Mouse (Mus musculus) neural tube, embryonic 11.5 days (tissue): ENCODE data around the gene Rrp7a. TPM values are rescaled to one million over a fixed set of nuclear protein-coding genes. Genes with fewer than 3 reads are reported as not detected.

Experiments used
- ATAC-seq: fragments of 200-750 bp; cut with Nextera tagmentation; 2 replicates; pipeline ENCODE4 v1.8.0; 2017; ENCODE audit warnings: moderate number of reproducible peaks, mild to moderate bottlenecking, moderate TSS enrichment, moderate library complexity; ENCODE audit not compliant: insufficient read depth, low FRiP score, low TSS enrichment
- DNase-seq: peaks from one replicate; pipeline ENCODE4 v3.0.0-alpha.2; 2015; ENCODE audit warnings: low spot score
- H3K27ac ChIP-seq: fragments of 300-500 bp; sonication (generic); 2 replicates; pipeline ENCODE4 v1.5.1; 2014; ENCODE audit warnings: low read depth, mild to moderate bottlenecking, low read length
- H3K27me3 ChIP-seq: fragments of 300-500 bp; sonication (generic); 2 replicates; pipeline ENCODE4 v1.6.1; 2014; ENCODE audit warnings: mild to moderate bottlenecking, low read length, mixed read lengths; ENCODE audit not compliant: control insufficient read depth, insufficient read depth
- H3K36me3 ChIP-seq: fragments of 300-500 bp; sonication (generic); 2 replicates; pipeline ENCODE4 v1.6.1; 2014; ENCODE audit warnings: mild to moderate bottlenecking, low read length, moderate library complexity, mixed read lengths; ENCODE audit not compliant: control insufficient read depth, insufficient read depth
- H3K4me1 ChIP-seq: fragments of 300-500 bp; sonication (generic); 2 replicates; pipeline ENCODE4 v1.6.1; 2014; ENCODE audit warnings: low read length, mixed read lengths; ENCODE audit not compliant: control insufficient read depth, insufficient read depth
- H3K4me2 ChIP-seq: fragments of 300-500 bp; sonication (generic); 2 replicates; pipeline ENCODE4 v1.6.1; 2014; ENCODE audit warnings: low read depth, mild to moderate bottlenecking, moderate library complexity
- H3K4me3 ChIP-seq: fragments of 300-500 bp; sonication (generic); 2 replicates; pipeline ENCODE4 v1.5.1; 2014; ENCODE audit warnings: low read depth, low read length
- H3K9ac ChIP-seq: fragments of 300-500 bp; sonication (generic); 2 replicates; pipeline ENCODE4 v1.6.1; 2014; ENCODE audit warnings: mild to moderate bottlenecking, low read length
- H3K9me3 ChIP-seq: fragments of 300-500 bp; sonication (generic); 2 replicates; pipeline ENCODE4 v1.6.1; 2016; ENCODE audit warnings: low read length; ENCODE audit not compliant: control insufficient read depth
- WGBS: fragments of 180-500 bp; shearing (Covaris S2); extraction: QIAGEN DNeasy Blood & Tissue Kit; methylation state at CpG from one replicate; pipeline ENCODE4 v1.1.7; 2014; 5-methylcytosine and 5-hydroxymethylcytosine counted together
- polyA plus RNA-seq: library from polyadenylated mRNA; unstranded; fragments of >200 nt; fragmentation: Nextera tagmentation; extraction: Ambion mirVana; gene quantifications from 2 replicates; pipeline ENCODE4 v1.2.1, GENCODE M21; 2014

The Rrp7a gene
- polyA plus RNA-seq, 1 experiment from 2014 or later, result 78.6 TPM

DNA sequence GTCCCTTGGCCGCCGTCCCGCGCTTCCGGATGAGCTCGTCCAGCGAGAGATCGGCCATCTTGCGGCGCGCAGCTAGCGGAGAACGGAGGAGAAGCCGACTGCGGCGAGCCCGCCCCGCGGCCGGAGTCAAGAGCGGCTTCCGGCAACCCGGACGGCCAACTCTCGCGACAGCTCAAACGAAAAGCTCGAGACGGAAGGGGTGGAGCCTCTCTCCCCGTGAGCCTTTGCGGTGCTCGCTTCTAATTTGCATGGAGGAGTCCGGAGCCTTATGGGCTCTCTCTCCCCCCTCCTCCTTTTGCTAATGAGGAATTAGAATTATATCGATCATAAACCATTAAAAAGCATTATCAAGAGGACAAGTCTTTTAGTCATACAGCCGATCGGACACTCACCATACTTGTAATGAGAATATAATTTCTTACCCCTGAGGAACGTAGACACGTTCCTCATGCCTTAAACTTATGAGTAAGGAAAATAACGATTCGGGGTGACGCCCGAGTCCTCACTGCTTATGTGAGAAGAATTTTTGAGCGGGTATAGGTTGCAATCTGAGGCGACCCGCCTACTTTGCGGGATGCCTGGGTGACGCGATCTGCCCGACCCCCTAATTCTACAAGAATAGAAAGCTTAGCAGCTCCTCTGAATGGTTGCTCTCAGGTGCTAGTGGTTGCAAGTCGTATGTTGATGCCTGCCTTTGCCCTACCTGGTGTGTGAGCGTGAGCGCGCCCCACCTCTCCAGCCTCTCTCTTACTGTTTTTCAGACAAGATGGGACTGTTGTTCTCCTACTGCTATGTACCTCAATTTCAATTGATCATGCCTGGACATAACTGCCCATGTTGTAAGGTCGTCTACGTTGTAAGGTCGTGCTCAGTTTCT lies 26.8 kb upstream of the Rrp7a start, which contains the start of gene Poldip3:
Gene Poldip3, minus strand, starts transcription at position 189 of the 877 bp plus-strand sequence.
- WGBS, result under 1% methylated on average over 55 of the region's 56 CpGs
- H3K36me3 ChIP-seq, result peaks cover 4% of the 10 kb centered on the region; the same call in 1 of the 2 replicates
- H3K27ac ChIP-seq, result peak within 1 kb of the TSS; percentile 89
- ATAC-seq, result peak; percentile 91
- peak within 1 kb of the TSS; percentile 89 for H3K9ac ChIP-seq
- no peaks in the 10 kb centered on the region for H3K9me3 ChIP-seq
- DNase-seq, result peak; percentile 98
- H3K4me1 ChIP-seq, result peaks cover 5% of the 10 kb centered on the region; the same call in 1 of the 2 replicates
- H3K4me3 ChIP-seq, result peak within 1 kb of the TSS; percentile 76
- H3K27me3 ChIP-seq, result no peaks in the 10 kb centered on the region
- peak within 1 kb of the TSS; percentile 90 for H3K4me2 ChIP-seq

DNA sequence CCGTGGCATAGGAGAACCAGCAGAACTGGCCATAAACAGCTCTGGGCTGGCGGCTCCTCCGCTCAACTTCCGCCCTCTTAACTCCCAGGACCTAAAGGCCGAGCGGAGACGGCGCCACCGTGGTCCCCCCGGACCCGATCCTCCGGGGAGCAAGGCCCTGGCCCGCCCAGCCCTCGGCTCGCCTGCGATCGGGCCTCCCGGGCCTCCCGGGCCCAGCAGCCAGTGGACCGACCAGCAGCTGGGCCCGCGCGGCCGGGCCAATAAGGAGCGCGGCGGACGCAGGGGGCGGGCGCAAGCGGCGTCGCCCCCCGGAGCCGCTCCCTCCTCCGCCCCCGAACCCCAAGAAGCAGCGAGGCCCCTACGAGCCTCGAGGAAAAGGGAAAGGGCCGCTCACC lies 26.2 kb upstream of the Rrp7a start:
- H3K4me3 ChIP-seq, result peak overlapping the region; percentile 76
- H3K36me3 ChIP-seq, result peaks cover 4% of the 10 kb centered on the region; the same call in 1 of the 2 replicates
- WGBS, result under 1% methylated on average over 31 of the region's 41 CpGs
- H3K9ac ChIP-seq, result peak overlapping the region; percentile 89
- no peaks in the 10 kb centered on the region for H3K9me3 ChIP-seq
- H3K27ac ChIP-seq, result peak overlapping the region; percentile 89
- H3K4me2 ChIP-seq, result peak overlapping the region; percentile 90
- H3K27me3 ChIP-seq, result no peaks in the 10 kb centered on the region
- no peak for DNase-seq
- H3K4me1 ChIP-seq, result peaks cover 5% of the 10 kb centered on the region; the same call in 1 of the 2 replicates
- ATAC-seq, result peak; percentile 78

DNA sequence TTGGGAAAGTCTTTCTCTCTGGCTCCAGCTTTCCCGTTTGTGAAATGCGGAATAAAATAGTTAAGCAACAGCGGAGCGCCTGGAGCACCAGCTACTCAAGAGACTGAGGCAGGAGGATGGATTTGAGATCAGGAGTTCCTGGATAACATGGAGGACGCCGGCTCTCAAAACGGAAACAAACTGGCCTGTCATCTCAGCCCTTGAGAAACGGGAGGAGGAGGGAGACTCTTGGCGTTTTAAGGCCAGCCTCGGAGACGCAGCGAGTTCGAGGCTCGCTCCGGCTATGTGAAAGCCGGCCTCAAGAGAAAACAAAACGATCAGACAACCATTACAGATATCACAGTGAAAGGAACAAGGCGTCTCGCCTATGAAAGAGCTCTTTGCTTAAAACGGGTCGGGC lies 25.8 kb upstream of the Rrp7a start:
- ATAC-seq (no peak), DNase-seq (no peak)
- 3% methylated on average over 21 of the region's 21 CpGs for WGBS

DNA sequence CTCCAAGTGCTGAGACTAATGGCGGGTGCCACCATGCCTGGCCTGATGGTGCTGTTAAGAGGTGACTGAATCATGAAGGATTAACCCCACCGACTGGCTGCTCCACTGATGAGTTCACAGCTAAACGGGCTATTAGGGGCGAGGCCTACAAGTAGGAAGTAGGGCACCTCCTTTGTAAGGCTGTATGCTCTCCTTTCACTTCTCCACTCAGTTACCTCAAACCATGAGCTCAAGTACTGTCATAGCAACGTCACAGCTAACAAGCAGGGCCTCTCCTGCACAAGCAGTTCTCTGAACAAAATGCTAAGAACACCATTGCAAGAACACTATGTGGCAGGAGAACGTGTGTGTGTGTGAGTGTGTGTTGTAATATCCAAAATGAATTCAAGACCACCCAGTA lies 22.9 kb upstream of the Rrp7a start:
- H3K36me3 ChIP-seq, result peaks cover 4% of the 10 kb centered on the region; the same call in 1 of the 2 replicates
- H3K27ac ChIP-seq, result no peak overlapping the region

More for the DNA sequence above, 25.8 kb upstream of the Rrp7a start:
- peaks cover 8% of the 10 kb centered on the region; the same call in 1 of the 2 replicates for H3K4me1 ChIP-seq
- H3K4me2 ChIP-seq, result peak overlapping the region; percentile 90
- peaks cover 4% of the 10 kb centered on the region; the same call in 1 of the 2 replicates for H3K36me3 ChIP-seq
- no peaks in the 10 kb centered on the region for H3K27me3 ChIP-seq
- H3K4me3 ChIP-seq, result peak overlapping the region; percentile 76
- peak overlapping the region; percentile 89 for H3K9ac ChIP-seq
- H3K27ac ChIP-seq, result peak overlapping the region; percentile 89
- H3K9me3 ChIP-seq, result no peaks in the 10 kb centered on the region

DNA sequence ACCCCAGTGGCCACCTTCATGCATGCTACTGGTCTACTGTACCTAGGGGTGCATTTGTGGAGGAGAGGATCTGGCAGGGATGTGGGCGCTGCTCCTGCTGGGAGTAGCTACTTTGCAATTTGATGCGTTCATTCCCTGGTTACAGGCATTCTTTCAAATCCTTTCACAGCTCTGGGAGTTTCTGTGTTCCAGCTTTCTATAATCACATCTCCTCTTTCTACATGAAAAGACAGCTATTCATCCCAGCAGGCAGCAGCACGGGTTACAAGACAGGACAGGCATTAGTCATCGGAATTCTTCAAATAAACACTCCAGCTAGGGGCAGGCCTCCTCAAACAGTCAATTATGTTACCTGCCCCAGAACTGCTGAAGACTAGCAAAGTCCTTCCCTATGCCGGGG lies 20.3 kb upstream of the Rrp7a start:
- Histone ChIP-seq H3K4me1 (peaks cover 5% of the 10 kb centered on the region; the same call in 1 of the 2 replicates), H3K9ac (no peak overlapping the region), H3K27me3 (no peaks in the 10 kb centered on the region), H3K4me3 (no peak overlapping the region), H3K4me2 (no peak overlapping the region), H3K27ac (no peak overlapping the region), H3K36me3 (peaks cover 4% of the 10 kb centered on the region; the same call in 1 of the 2 replicates), H3K9me3 (no peaks in the 10 kb centered on the region)
- 63% methylated on average over 5 of the region's 5 CpGs for WGBS
- ATAC-seq (no peak), DNase-seq (no peak)

More for the DNA sequence above, 22.9 kb upstream of the Rrp7a start:
- no peaks in the 10 kb centered on the region for H3K9me3 ChIP-seq
- H3K4me2 ChIP-seq, result no peak overlapping the region
- H3K4me3 ChIP-seq, result no peak overlapping the region
- H3K9ac ChIP-seq, result no peak overlapping the region
- DNase-seq, result no peak
- 93% methylated on average over 6 of the region's 6 CpGs for WGBS
- ATAC-seq, result no peak
- peaks cover 9% of the 10 kb centered on the region; the same call in 1 of the 2 replicates for H3K4me1 ChIP-seq
- no peaks in the 10 kb centered on the region for H3K27me3 ChIP-seq

DNA sequence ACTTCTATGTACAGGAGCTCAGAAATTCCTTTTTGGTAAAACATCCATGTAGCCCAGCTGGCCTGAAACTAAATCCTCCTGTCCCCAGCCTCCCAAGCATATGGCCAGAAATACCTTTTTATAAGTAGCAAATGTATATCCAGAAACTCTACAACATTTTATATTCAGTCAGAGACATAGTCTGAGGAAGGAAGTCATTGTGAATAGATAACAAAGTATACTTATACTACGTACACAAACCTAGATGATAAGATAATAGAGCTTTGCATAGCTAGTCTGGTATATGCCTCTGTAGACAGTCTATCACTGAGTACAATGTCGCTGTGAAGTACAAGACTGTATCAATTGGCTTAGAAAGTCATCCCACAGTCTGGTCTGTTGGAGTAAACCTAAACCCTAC lies 13.1 kb upstream of the Rrp7a start:
- H3K4me2 ChIP-seq, result no peak overlapping the region
- DNase-seq (no peak), ATAC-seq (no peak)
- no peaks in the 10 kb centered on the region for H3K4me1 ChIP-seq
- no peak overlapping the region for H3K27ac ChIP-seq
- WGBS, result 95% methylated on average over 2 of the region's 2 CpGs
- no peak overlapping the region for H3K9ac ChIP-seq
- no peaks in the 10 kb centered on the region for H3K27me3 ChIP-seq
- no peaks in the 10 kb centered on the region for H3K9me3 ChIP-seq
- peaks cover 16% of the 10 kb centered on the region for H3K36me3 ChIP-seq
- H3K4me3 ChIP-seq, result no peak overlapping the region

DNA sequence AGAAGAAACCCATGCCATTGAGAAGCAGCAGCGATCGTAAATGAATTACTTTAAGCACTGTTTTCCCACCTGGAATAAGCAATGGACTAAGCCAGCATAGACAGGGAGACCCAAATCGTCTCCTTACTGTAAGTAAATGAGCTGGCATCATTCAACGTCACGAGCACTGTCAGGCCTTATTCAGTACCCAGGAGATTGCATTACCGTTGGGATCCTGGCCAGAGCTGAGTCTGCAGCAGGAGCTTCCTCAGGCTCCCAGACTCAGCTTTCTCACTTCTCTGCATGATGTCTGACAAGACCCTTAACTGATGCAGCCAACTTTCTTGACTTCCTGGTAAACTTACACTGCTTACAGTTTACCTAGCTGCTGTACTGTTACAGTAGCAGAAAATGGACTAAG lies 12.1 kb upstream of the Rrp7a start:
- peaks cover 16% of the 10 kb centered on the region for H3K36me3 ChIP-seq
- 92% methylated on average over 6 of the region's 6 CpGs for WGBS
- ATAC-seq, result no peak

DNA sequence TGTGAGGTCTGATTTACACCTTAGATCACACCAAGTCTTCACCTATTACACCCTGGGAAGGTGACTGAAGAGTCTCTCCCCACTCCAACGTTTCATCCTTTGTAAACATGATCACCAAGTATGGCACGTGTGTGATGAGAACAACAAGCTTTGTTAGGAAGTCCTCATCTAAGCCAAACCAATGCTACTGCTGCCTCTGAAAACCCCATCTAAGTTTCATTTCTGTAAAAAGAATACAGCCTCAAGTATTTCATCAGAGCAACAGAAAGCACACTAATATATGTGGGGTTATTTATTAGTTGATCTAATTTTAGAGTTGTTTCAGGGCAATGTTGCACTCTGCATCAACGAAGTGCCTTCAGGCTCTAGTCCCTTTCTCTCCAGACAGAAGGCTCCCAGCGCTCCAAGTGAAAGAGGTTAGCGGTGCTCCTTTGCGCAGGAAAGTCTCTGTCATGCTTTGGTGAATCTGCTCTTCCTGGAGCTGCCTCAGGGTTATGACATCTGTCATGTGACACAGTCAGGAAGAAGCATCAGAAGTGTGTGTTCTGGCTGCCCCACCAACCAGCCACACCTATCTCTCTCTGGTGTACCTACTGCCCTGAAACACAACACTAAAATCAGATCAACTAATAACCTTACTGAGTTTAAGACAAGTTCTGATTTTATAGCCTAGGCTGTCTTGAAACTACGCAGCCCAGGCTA lies 7.1 kb upstream of the Rrp7a start:
- H3K4me1 ChIP-seq, result no peaks in the 10 kb centered on the region
- no peak overlapping the region for H3K27ac ChIP-seq
- WGBS, result 94% methylated on average over 7 of the region's 7 CpGs
- H3K4me3 ChIP-seq, result no peak overlapping the region
- DNase-seq (no peak), ATAC-seq (no peak)
- no peaks in the 10 kb centered on the region for H3K9me3 ChIP-seq
- H3K9ac ChIP-seq, result no peak overlapping the region
- no peaks in the 10 kb centered on the region for H3K27me3 ChIP-seq
- H3K4me2 ChIP-seq, result no peak overlapping the region
- H3K36me3 ChIP-seq, result peaks cover 24% of the 10 kb centered on the region

More for the DNA sequence above, 12.1 kb upstream of the Rrp7a start:
- Histone ChIP-seq H3K4me3 (no peak overlapping the region), H3K4me1 (no peaks in the 10 kb centered on the region), H3K9me3 (no peaks in the 10 kb centered on the region), H3K27ac (no peak overlapping the region), H3K27me3 (no peaks in the 10 kb centered on the region), H3K9ac (no peak overlapping the region), H3K4me2 (no peak overlapping the region)
- DNase-seq, result no peak
